Mouse (Mus musculus): ENCODE results near the gene Hist1h2ae.
"Not testable (repeated sequence)": the region's sequence is repeated elsewhere in the genome, so short reads cannot be mapped to it uniquely, and the experiment has no call there.

Gene Hist1h2ae

GRCm38 (mm10) chr13:23571022-23571503 lies at the start of gene Hist1h2ae, which contains the start of gene Hist1h2bg:
Gene Hist1h2ae, minus strand, starts transcription at chr13:23571220.
Gene Hist1h2bg, plus strand, starts transcription at chr13:23571396.
- DNase-seq, result peak; percentile 98

DNA sequence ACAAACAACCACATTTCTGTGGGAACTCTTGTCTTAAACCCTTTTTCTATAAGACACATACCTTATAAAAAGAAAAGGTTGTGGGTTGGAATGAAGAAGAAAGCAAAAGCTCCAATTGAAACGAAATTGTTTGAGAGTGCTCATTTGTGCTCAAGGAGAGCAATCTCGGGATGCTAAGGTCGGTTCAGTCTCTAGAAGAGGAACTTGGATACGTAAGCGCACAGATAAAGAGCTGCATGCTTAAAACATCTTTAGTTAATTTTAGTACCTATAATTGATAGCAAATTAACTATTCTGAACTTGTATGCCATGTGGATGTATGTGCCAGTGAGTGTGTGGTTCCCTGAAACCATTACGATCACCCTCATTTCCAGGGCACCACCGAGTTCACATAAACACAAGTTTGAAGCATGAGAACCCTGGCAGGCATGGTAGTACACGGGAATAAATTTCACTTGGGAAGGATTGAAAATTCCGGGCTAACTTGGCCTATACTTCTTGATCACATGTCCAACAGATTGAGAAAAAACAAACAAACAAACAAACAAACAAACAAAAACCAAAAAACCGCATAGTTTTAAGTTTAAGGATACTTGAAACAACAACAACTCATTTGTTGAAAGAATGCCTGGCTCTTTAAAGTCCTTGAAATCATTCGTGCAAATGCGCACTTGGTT lies 49.2 kb upstream of the Hist1h2ae start:
- DNase-seq, result peak; percentile 78

GRCm38 (mm10) chr13:23611638-23612037 lies 40.6 kb upstream of the Hist1h2ae start:
- peak; percentile 57 for DNase-seq

GRCm38 (mm10) chr13:23610393-23610792 lies 39.4 kb upstream of the Hist1h2ae start:
- DNase-seq, result peak; percentile 39

GRCm38 (mm10) chr13:23609844-23610243 lies 38.8 kb upstream of the Hist1h2ae start:
- DNase-seq, result peak; percentile 25

- peak; percentile 28 for DNase-seq
These were observed 38.2 kb upstream of the Hist1h2ae start for GRCm38 (mm10) chr13:23609209-23609608.

- peak; percentile 82 for DNase-seq
These were observed 34.0 kb upstream of the Hist1h2ae start for GRCm38 (mm10) chr13:23605052-23605451.

DNA sequence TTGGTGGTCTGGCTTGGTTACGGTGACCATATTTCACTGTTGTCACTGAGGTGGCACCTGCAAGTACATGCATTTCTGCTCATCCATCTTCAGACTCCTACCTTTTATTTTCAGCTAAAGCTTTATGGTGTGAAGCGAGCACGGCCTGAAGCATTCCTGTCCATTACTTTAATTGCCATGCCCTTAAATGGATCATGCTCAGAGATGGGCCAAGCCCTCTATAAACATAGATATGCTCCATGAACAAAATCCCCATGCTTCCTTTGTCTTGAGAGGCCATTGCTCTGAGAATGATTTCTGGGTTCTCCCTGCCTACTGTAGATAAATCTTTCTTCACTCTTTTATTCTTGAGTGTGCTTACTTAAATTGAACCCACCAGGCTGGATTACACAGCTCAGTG lies 33.4 kb upstream of the Hist1h2ae start:
- DNase-seq, result no peak

DNA sequence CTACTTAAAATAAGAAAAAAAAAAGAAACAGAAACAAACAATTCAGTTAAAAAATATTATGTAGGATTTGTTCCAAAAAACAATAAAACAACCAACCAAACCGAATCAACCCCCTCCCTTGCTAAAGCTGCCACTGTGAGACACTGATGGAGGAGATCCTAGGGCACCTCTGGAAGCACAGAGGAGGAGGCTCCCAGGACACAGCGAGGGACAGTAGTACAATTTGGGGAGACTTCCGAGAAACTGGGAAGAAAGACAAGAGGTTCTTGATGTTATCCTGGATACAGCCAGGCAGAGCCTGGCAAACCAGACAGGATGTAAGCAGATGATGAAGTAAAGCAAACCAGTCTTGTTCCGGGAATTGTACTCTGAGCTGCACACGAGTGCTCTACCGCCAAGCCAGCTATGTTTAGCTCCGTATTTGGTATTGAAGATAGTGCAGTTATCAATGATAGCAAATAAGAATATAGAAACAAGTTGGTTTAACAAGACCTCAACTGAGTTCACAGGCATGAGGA lies 32.2 kb upstream of the Hist1h2ae start:
- DNase-seq, result peak; percentile 76

- peak; percentile 93 for DNase-seq
These were observed 26.9 kb upstream of the Hist1h2ae start for GRCm38 (mm10) chr13:23597957-23598356.

DNA sequence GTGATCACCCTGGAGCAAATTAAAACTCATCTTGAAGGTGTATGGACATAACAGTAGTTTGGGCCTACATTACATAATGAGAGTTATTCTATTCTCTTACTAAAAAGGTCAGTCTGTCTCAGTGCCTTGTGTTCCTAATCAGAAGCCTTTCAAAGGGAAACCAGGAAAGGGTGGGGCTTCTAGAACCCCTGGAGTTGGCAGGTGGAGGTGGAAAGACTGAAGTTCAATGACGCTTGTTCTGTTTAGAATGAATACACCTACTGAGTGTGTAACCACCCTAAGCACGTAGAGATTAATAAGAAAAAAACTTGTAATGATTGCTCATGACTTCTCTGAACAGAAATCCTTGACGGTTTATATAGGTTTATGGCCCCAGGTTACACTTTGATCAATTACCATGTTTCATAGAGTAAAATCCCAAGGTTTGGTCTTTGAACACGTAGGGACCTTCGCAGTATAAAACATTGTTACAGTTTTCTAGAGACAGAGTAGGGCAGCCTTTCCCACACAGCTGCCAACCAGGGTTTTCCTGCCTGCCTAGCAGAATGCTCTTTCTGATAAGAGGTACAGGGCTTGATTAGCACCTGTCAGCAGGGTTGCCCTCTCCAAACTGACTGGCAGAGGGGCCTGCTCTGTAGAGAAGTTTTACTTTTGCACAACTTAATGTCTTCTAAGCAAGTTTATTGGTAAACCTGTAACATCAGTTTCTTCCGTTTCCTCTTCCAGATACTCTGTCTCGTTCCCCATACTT lies 24.8 kb upstream of the Hist1h2ae start:
- peak; percentile 51 for DNase-seq

DNA sequence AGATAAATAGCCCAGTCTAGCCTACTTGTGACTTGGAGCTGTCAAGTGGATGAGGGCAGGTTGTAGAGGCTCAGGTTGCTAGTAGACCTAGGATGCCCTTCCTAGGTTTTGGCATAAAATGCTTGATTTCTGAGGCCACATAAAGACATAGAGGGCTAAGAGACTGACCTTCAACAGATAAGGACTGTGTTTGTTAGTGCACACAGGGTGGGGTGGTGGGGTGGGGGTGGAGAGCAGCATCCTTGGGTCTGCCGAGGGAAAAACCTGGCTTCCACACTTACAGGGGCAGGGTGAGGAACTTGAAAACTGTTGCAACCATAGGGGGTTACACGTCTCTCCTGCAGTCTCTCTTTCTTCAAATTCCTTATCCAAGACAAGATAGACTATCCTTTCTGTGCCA lies 24.2 kb upstream of the Hist1h2ae start:
- DNase-seq, result no peak

- DNase-seq, result peak; percentile 81
These were observed 22.2 kb upstream of the Hist1h2ae start for GRCm38 (mm10) chr13:23593051-23593770.

GRCm38 (mm10) chr13:23592614-23593013 lies 21.6 kb upstream of the Hist1h2ae start:
- DNase-seq, result peak; percentile 65

DNA sequence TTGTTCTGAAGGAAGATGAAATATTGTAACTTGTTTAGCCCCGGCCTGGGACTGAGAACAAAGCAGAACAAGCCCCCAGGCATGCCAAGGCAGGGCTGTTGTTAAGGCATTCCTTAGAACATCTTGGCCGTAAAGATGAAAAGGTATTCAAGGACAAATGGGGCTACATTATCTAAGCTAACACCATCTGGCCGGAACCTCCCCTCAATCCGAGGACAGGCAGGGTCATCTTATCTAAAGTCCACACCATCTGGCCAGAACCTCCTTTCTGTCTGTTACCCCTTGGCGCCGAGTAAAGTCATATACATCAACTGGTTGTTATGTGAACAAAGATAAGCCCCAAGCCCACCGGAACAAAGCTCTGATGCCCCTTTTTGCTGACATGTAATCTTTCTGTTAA lies 20.9 kb upstream of the Hist1h2ae start:
- DNase-seq, result not testable (repeated sequence)

GRCm38 (mm10) chr13:23591206-23591605 lies 20.2 kb upstream of the Hist1h2ae start:
- DNase-seq, result peak; percentile 63

GRCm38 (mm10) chr13:23586940-23587225 lies 15.9 kb upstream of the Hist1h2ae start:
- no peak for DNase-seq

GRCm38 (mm10) chr13:23586099-23586939 lies 15.3 kb upstream of the Hist1h2ae start:
- no peak for DNase-seq

GRCm38 (mm10) chr13:23585442-23586098 lies 14.6 kb upstream of the Hist1h2ae start:
- DNase-seq, result peak; percentile 98

DNA sequence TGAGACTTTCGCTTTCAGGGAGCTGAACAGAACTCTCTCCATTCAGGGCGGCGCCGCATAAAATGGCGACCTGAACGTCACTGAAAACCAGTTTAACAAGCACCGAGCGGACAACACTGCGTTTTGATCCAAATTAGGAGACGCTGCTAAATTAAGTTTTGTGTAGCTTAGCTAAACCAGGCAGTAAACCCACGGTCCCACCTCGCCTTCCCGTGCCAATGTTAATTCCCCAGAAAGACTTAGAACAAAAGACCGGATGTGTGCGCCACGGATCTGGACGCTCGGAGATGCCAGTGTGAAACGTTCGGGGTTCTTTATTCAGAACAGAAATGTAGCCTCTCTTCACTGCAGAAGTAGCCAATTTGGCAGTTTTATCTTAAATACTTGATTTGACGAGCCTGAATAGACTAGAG lies 14.0 kb upstream of the Hist1h2ae start:
- peak; percentile 98 for DNase-seq

GRCm38 (mm10) chr13:23584331-23584730 lies 13.3 kb upstream of the Hist1h2ae start:
- no peak for DNase-seq
